Mouse (Mus musculus): ENCODE measurements at regions not wholly inside any gene's neighbourhood (a gene's known extent, or its start where the extent isn't known, plus 50 kb on each side); places are given as distances from the start of the nearest gene placed in this dataset.

GRCm38 (mm10) chr12:77986738-77987137 lies 207.3 kb upstream of the Gm6657 start:
- no peak for DNase-seq

- DNase-seq = no peak
These were observed 204.3 kb upstream of the Gm6657 start for GRCm38 (mm10) chr12:77989766-77990165.

GRCm38 (mm10) chr12:77991627-77992026 lies 202.4 kb upstream of the Gm6657 start:
- no peak for DNase-seq

GRCm38 (mm10) chr12:77994176-77994575 lies 199.9 kb upstream of the Gm6657 start:
- no peak for DNase-seq

- no peak for DNase-seq
These were observed 196.1 kb upstream of the Gm6657 start for GRCm38 (mm10) chr12:77997916-77998315.

- DNase-seq = no peak
These were observed 193.6 kb upstream of the Gm6657 start for GRCm38 (mm10) chr12:78000401-78000800.

GRCm38 (mm10) chr12:78001846-78002245 lies 192.2 kb upstream of the Gm6657 start:
- DNase-seq = peak; percentile 73 to 79

- no peak for DNase-seq
These were observed 160.3 kb upstream of the Gm6657 start for GRCm38 (mm10) chr12:78033766-78034165.

GRCm38 (mm10) chr12:78046582-78046981 lies 147.5 kb upstream of the Gm6657 start:
- no peak for DNase-seq

GRCm38 (mm10) chr12:78055956-78056355 lies 138.1 kb upstream of the Gm6657 start:
- DNase-seq = peak; percentile 76 to 82

GRCm38 (mm10) chr12:78057166-78057565 lies 136.9 kb upstream of the Gm6657 start:
- DNase-seq = no peak

- no peak for DNase-seq
These were observed 134.1 kb upstream of the Gm6657 start for GRCm38 (mm10) chr12:78059965-78060364.

GRCm38 (mm10) chr12:78066024-78066423 lies 128.0 kb upstream of the Gm6657 start:
- DNase-seq = no peak

- DNase-seq = no peak
These were observed 121.1 kb upstream of the Gm6657 start for GRCm38 (mm10) chr12:78072935-78073334.

GRCm38 (mm10) chr12:78074290-78074802 lies 119.7 kb upstream of the Gm6657 start:
- no peak for DNase-seq

GRCm38 (mm10) chr12:78077285-78077684 lies 116.8 kb upstream of the Gm6657 start:
- no peak for DNase-seq

GRCm38 (mm10) chr12:78082163-78082562 lies 111.9 kb upstream of the Gm6657 start:
- no peak for DNase-seq

GRCm38 (mm10) chr12:78086016-78086415 lies 108.0 kb upstream of the Gm6657 start:
- DNase-seq = no peak

GRCm38 (mm10) chr12:78087921-78088320 lies 106.1 kb upstream of the Gm6657 start:
- no peak for DNase-seq

GRCm38 (mm10) chr12:78094471-78094870 lies 99.6 kb upstream of the Gm6657 start:
- DNase-seq = no peak

GRCm38 (mm10) chr12:78095352-78095751 lies 98.7 kb upstream of the Gm6657 start:
- DNase-seq = no peak

GRCm38 (mm10) chr12:78095916-78096315 lies 98.1 kb upstream of the Gm6657 start:
- DNase-seq = peak; percentile 38 to 55

- DNase-seq = no peak
These were observed 96.9 kb upstream of the Gm6657 start for GRCm38 (mm10) chr12:78097119-78097518.

GRCm38 (mm10) chr12:78097692-78098091 lies 96.3 kb upstream of the Gm6657 start:
- DNase-seq = peak; percentile 22 to 29

- peak; percentile 77 to 84 for DNase-seq
These were observed 95.3 kb upstream of the Gm6657 start for GRCm38 (mm10) chr12:78098765-78099194.

Data from cerebellum, postnatal 25 days (tissue).